Mouse (Mus musculus): ENCODE data around the gene Dnm3.

The Dnm3 gene

GRCm38 (mm10) chr1:162247216-162247615 is 230.6 kb downstream of the Dnm3 start:
- DNase-seq (ENCODE audit: low spot score in 2 of 2) = no peak

- DNase-seq (ENCODE audit: low spot score in 2 of 2) = no peak
Measured at GRCm38 (mm10) chr1:162243651-162243990, 234.2 kb downstream of the Dnm3 start.

DNA sequence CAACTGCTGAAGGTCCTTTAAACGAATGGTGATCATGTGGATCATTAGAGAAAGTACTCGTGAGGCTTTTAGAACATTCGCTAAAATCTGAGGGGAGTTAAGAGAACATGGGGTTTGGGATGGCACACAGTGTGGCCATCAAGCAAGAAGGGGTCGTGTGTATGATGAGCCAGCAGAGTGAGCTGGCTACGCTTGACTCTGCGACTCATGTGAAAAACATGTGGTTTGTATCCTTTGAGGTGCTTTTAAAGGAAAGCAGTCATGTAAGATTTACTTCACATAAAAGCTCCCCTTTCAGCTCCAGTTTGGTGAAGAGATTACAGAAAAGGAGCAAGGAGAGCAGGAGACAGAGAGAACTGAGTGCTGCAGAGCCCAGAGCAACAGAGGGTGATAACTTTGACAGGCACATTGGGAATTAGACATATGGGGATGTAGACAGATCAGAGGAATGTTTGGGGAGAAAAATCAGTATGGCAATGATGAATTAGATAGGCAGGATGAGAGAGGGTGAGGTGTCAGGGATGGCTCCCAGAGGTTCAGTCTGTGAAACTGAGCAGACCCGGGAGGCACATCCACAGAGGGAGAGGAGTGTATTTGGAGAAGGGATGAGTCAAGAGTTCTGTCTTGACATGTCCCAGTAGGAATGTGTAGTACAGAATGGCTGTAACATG is 234.7 kb downstream of the Dnm3 start:
- DNase-seq (ENCODE audit: low spot score in 2 of 2) = no peak

GRCm38 (mm10) chr1:162240720-162241119 is 237.1 kb downstream of the Dnm3 start:
- DNase-seq (ENCODE audit: low spot score in 2 of 2) = no peak

DNA sequence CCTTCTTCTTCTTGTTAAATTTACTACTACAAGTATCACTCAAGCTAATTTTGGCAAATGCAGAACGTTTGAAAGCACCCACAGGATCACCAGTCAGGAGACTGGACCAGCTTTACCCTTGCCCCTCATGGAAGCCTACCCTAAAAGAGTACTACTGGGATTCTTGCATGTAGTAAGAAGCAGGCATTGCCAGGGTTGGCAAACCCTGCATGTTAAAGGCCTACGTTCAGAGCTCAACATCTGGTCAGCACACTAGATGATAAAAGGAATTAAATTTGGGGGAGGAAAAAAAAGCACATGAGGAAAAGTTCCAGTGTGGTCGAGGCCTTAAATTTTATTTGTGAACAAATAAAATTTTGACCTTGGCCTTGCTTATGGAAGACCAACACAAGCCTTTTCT is 239.2 kb downstream of the Dnm3 start:
- no peak for DNase-seq (ENCODE audit: low spot score in 2 of 2)

GRCm38 (mm10) chr1:162236624-162237159 is 241.1 kb downstream of the Dnm3 start:
- DNase-seq (ENCODE audit: low spot score in 2 of 2) = no peak

GRCm38 (mm10) chr1:162225621-162226147 is 252.2 kb downstream of the Dnm3 start:
- DNase-seq (ENCODE audit: low spot score in 2 of 2) = no peak

DNA sequence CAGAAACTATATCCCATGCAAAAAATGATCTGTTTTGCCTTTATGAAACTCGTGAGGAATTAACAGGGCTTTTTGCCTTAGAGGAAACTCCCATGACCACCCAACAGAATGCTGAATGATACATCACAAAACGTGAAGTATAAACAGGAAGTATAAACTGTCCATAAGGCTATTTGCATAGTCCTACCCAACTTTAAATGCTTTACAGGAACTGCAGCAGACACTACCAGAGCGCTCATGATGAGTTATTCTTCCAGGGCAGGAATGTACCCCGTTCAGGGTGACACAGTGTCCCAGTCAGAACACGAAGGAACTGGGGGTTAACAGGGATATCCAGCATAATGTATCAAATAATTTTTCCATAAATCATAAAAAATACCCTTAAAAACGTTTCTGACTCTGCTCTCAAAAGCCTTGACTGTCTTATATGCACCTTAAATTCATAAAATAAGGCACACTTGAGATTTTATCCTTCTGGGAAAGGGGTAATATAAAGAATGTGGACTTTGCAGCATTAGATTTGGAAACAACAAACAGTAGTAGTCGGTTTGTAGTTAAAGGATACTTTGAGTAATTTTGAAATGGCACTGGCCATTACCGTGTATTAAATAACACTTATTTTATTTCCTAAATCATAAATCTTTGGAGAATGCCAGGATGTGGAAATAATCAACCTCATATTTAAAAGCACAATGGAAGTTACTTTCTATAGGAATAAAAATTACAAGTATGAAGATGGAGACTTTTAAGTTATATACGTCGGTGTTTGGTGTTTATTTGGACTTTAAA is 252.8 kb downstream of the Dnm3 start:
- DNase-seq (ENCODE audit: low spot score in 2 of 2) = no peak

- DNase-seq (ENCODE audit: low spot score in 2 of 2) = no peak
Measured at GRCm38 (mm10) chr1:162224061-162224460, 253.8 kb downstream of the Dnm3 start.

DNA sequence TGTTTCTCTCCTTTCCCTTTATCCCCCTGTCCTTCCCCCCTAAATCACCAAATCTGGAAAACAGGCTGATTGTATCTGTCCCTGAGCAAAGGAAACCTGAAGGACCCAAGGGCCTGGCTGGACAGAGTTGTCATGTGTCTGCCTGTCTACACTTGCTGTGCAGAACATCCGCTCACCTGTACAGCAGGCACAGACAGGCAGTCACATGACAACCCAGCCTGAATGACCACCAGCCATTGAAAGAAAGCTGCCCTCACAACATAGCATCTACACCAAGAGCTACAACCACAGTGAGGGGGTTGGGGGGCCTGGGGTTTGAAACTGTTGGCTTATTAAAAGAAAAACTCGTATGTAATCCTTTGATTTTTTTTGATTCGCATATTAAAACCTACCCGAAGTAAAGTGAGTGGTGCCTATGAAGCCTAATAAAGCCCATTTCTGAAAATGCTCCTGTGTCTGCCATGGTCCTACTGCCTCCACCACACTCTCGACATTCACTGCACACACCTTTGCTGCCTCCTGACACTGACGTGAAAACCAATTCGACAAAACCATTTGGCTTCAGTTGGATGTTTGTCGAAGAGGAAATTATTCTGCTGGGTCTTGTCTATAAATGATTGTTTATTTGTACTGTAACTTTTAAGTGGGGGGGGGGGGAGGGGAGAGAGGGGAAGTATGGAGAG is 254.4 kb downstream of the Dnm3 start:
- DNase-seq (ENCODE audit: low spot score in 2 of 2) = no peak

- no peak for DNase-seq (ENCODE audit: low spot score in 2 of 2)
Measured at GRCm38 (mm10) chr1:162222353-162222752, 255.5 kb downstream of the Dnm3 start.

- no peak for DNase-seq (ENCODE audit: low spot score in 2 of 2)
Measured at GRCm38 (mm10) chr1:162221801-162222301, 256.0 kb downstream of the Dnm3 start.

DNA sequence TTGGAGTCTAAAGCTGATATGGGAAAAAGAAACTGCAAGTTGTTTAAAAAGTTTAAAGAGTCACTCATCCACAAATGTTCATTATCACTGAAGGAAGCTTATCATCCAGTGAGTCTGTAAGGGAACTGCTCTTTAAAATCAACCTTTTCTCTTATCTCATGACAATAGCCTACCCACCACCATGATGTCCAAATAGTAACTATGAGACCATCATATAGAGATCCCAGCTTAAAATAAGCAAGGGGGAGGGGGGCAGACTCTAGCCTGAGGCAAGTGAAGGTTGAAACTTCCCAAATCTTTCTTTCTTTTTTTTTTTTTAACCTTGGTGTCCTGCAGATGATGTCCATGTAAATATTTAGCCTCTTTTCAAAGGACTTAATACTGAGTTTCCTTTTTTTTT is 256.9 kb downstream of the Dnm3 start:
- DNase-seq (ENCODE audit: low spot score in 2 of 2) = no peak

DNA sequence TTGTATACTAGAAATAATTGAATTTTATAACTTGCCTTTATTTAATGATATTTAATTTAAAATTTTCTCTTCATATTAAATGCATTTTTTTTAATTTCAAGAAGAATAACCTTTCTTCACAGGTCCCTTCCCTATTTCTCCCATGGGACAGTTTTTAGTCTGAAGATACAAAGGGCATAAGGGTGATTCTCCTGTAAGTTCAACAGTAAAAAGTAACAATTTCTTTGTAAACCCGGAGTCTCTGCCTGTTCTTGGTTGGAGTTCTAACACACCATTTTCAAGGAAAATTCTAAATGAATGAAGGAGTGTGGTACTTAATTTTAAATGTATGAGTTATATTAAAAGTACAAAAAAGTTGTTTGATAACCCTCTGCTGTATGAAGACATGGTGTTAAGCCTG is 258.1 kb downstream of the Dnm3 start:
- no peak for DNase-seq (ENCODE audit: low spot score in 2 of 2)

DNA sequence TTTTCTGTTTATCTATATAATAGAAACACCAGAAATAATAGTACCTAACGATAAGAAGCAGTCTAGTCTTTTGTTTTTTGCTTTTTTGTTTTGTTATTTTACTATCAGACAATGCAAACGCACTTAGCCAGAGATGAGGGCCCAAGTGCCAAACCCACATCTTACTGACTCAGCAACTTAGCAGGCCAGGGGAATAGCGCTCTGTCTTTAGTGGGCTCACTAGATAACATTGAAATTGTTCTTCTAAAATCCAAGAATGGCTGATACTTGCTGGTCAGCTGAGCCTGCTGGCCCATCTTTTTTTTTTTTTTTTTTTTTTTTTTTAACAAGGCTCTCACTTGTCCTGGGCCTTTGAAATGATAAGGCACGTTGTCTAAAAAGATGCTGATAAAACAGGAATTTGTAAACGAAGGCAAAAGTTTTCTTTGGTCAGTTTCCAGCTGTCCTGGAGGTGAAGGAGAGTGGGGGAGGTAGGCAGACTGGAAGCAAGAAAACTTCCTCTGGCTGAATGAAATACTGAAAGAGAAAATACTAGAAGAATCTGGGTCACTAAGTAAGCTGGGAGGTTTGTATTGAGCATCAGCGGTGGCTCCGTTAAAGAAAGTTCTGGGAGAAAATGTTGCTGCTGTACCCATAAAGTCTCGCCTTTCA is 259.2 kb downstream of the Dnm3 start:
- DNase-seq (ENCODE audit: low spot score in 2 of 2) = no peak

- DNase-seq (ENCODE audit: low spot score in 2 of 2) = peak; percentile 71 to 80
Measured at GRCm38 (mm10) chr1:162217340-162217974, 260.4 kb downstream of the Dnm3 start.

- DNase-seq (ENCODE audit: low spot score in 2 of 2) = no peak
Measured at GRCm38 (mm10) chr1:162216656-162217055, 261.2 kb downstream of the Dnm3 start.

DNA sequence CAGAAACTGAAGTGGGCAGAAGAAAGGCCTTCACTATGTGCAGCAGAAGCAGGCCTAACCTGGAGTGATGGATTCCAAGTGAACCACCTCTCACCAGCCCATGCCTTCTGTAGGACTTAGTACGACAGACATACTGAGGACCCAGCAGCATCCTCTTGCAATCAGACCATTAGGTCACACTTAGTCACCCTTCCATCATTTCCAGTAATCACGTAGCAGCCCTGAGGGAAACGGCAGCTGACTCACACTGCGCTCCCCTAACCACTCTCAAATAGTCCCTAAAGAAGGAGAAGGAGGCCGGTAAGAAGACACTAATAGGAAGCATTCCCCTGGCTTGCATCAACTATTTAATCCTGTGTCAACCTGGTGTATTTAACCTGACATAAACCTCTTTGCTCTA is 262.1 kb downstream of the Dnm3 start:
- no peak for DNase-seq (ENCODE audit: low spot score in 2 of 2)

- DNase-seq (ENCODE audit: low spot score in 2 of 2) = no peak
Measured at GRCm38 (mm10) chr1:162213066-162213465, 264.8 kb downstream of the Dnm3 start.

DNA sequence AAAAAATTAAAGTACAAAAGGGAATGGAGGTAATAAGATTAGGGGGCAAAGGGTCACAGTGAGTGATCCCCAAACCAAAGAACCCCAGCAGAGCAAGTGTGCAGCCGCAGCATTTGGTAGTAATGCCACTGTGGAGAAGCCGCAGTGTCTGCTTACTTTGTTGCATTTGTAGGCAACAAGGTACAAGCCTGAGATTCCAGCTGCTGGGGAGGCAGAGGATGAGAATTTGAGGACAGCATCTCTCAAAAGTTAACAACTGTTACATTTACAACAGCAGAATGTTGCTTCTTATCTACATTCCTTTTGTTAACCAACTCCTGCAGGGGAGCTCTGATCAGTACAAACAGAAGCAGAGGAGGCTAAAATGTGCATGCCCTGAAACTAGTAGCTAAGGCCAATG is 267.3 kb downstream of the Dnm3 start:
- DNase-seq (ENCODE audit: low spot score in 2 of 2) = no peak

- DNase-seq (ENCODE audit: low spot score in 2 of 2) = no peak
Measured at GRCm38 (mm10) chr1:162209487-162210149, 268.2 kb downstream of the Dnm3 start.

Data from urinary bladder, postnatal 4 days (tissue).